Mouse (Mus musculus) ES-E14 (cell line): ENCODE data around the gene Naxd.

Experiments
- CHD2 ChIP-seq: IDR thresholded peaks from 2 replicates; pipeline ENCODE4 v1.6.1; 2014; ENCODE audit warnings: mild to moderate bottlenecking, low read depth, low read length, inconsistent platforms
- HCFC1 ChIP-seq: IDR thresholded peaks from 2 replicates; pipeline ENCODE4 v1.6.1; 2012; ENCODE audit warnings: low read length, inconsistent platforms, borderline replicate concordance; ENCODE audit not compliant: insufficient read depth

DNA sequence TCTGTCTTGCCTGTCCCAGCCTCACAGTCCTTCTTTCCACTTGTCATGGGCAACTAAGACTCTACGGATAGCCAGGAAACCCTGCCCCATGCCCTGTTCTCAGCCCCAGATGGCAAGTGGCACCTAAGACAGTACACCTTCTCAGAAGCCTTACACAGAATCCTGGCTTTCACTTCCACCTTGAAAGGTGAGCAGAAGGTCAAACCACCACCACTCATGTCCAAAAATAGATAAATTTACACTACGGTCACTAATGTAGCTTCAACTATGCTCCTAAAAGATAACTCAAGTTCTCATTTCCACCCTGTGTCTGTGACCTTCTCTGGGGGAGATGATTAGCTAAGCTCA is 33.8 kb upstream of the Naxd start:
- TF ChIP-seq HCFC1: no peak
- no peak for TF ChIP-seq CHD2
